Mouse (Mus musculus) cerebellum, adult 9-10 months (tissue): ENCODE measurements around the gene Cbr4.

Experiments used
- DNase-seq: peaks from one replicate; pipeline ENCODE4 v3.0.0; 2022

Gene Cbr4

DNA sequence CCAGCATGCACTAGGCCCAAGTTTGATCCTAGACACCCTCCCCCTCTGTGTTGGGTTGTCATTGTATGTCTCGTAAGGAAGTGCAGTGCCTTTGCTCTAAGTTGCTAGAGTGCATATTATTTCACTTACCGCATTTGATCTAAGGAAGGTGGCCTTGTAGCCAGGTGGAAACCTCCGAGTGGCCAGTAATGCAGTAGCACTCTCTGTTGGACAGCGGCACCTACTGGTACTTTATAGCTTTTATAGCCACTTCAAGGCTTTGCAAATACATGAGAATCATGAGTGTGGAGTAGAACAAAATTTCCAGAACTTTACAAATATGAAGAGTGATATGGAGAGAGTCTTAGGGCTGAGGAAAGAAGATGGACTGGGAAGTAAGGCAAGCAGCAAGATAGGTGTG is 11.5 kb downstream of the Cbr4 start:
- no peak for DNase-seq

DNA sequence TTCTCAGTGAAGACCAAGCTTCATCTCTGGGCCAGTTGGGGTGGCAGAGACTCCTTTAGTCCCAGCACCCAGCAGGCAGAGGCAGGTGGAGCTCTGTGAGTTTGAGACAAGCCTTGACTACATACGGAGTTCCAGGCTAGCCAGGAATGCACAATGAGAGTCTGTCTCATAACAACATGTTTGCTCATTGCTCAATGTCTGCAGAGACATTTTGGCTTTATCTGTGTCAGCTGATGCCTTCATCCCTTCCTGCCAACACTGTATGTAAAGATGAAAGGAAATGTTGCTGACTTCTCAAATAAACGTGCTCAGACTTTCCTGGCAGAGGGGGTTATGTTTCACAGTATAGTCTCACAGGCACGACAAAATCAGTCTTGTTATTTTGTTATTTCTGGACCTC is 13.4 kb downstream of the Cbr4 start:
- DNase-seq, result no peak

DNA sequence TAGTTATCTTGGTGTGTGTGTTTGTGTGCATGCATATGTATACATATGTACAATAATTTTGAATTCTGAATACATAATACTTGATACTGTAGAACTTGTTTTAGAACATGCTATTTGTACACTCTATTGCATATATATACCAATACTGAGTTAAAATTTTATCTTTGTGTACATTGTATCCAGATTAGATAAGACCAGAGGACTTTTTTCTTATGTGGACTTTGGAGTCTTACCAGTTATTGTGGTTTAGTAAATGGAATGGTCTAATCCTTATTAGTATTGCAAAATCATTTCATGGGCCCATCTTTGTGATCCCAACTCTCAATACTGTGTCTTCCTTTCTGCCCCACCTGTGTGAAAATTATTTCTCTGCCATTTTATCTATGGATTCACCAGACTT is 14.7 kb downstream of the Cbr4 start:
- DNase-seq, result no peak

DNA sequence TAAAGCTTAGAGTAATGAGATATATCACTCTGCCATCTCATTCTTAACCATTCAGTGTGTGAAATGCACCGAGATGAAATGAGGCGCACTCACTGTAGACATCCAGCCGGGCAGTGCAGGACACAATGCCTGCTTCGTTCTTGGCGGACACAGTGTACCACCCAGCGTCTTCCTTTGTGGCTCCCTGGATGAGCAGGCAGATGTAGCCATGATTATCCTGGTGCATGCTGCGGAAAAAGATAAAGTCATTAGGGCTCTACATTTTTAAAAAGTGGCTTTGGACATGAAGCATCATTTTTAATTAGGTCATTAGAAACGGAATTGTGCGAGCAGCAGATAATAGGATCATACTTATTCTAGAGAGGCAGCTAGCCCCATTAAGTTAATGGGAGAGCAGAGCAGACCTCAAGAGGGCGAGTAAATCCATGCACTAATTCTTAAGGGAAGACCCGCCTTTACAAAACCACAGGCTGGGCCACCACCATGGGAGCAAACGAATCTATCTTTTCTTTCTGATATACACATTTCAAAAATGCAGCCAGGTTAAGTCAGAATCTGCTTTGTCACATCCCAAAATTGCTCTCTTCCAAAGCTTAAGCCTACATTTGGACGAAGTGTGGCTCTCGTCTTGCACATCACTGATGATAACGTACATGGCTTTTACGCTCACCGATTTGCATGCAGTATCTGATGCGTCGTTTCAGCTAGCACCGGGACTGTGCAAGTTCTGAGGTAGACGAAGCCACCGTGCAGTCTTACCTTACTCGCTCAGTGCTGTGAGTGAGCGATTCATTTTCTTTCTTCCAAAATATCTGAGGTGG is 27.8 kb downstream of the Cbr4 start:
- DNase-seq, result no peak

DNA sequence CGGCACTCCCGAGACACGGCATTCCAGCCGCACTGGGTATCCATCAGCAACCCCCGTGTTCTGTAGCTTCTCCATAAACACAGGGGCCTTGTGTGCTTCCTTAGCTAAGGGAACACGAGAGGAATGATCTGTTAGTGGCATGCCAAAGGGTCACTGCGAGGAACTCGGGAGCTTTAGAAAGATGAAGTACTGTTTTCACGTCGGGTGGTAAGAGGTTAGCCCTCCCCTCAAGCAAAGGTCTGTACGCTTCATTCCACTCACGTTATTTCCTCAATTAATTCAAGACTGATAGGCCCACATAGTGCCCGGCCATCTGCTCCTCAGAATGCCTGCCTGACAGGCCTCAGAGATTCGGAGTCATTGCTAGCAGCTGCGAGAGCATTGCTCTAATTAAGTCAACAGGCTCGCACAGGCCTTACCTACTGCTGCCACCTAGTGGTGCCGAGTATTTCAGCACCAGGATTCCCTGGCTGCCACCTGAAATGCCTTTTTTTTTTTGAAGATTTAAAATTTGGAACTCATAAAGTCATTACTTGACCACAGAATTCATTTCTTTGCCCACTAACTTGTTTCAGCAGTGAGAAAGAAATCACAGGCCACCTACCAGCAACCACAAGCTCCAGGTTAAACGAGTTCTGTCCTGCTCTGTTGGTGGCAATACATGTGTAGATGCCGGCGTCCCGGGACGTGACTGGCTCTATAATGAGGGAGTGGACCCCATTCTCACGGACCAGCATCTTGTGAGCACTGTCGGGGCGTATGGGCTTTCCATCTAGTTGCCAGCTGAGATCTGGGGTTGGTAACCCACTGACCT is 28.6 kb downstream of the Cbr4 start:
- peak; percentile 85 for DNase-seq

DNA sequence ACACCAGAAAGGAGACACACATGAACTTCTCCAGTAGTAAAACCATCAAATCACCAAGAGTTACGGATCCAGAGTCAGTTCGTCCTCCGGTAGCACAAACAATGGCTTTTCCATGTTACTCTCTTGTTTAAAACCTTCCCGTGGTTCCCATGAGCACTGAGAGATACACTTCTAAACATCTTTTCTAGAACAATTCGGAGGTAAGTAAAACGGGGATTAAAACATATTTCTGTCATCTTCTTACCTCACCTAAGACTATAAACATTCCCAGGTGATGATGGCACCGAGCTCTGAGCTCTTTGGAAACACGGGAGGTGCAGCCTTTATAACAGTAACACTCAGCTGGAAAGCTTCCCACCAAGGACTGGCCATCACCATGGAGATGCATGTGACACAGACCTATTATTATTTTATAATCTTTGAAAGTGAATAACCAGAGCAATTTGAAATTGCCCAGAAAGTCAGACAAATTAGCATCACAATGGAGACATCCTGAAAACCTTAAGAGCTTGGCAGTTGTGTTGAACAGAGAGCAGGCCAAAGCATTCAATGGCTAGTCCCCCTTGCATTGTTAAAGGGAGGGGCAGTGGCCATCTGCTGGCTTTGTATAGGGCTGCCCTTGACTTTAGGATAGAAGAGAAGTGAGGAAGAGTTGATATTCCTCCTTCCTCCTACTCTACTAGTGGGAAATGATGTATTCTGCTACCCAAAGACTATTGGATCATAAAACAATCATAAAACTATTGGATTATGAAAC is 29.4 kb downstream of the Cbr4 start:
- DNase-seq, result no peak

DNA sequence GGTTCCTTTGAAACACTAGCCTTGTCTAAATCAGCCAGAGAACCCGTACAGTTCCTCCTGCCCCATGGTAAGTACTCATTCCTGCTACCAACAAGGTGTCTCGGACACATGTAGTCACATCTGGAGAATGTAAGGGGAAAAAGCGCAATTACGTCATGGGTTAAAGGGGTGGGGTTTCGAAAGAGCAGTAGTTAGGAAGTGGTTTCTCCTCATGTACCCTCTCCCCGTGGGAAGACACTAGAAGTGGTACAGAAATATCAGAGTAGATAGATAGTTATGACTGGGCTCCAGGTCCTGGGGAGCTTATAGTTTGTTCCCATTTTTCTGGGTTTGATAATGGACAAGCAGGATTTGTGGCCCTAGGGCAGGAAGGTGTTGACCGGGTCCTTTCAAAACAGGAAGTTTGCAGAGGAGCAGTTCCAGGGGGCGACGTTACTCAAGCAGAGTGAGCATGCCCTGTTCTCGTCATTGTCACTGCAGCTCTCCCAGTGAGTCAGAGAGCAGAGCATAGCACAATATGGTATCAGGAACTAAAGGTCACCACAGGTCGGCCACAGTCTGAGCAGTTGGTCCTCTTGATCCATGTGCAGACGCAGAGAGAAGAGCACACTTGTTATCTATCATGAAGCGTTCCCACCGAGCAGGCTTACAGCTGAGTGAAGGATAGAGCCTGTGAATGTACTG is 30.1 kb downstream of the Cbr4 start:
- DNase-seq, result no peak

DNA sequence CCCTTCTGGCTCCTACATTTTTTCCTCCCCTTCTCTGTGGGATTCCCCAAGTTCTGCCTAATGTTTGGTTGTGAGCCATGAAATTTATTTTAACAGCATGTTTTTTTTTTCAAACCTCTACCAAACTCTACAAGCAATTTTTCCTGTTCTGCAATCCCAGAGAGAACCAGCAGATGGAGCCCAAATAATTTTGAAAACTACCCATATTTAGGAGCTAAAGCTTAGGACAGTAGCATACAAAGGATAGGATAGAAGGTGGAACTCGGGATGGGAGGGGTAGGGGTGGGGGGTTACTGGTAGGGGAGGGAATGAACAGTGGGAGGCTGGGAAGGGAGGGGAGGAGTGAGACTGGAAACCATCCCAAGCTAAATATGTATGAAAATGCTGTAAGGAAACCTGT is 34.6 kb downstream of the Cbr4 start:
- peak; percentile 14 for DNase-seq

DNA sequence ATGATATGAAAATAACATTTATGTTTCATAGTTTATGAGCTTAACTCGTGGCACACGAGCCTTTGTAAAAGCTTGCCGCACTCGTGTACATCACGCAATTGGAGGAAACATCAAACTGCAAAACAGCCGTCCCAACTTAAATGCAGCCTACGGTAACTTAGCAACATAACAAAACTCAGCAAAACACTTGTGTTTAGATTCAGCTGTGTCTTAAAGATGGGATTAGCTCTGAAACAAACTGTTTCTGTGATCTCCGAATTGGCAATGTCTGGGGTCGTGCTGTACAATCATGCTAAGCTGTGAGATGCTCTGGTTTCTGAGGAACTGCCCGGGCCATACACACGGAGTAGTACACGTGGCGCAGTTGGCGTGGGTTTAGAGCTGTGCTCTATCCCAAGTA is 39.5 kb downstream of the Cbr4 start:
- no peak for DNase-seq

DNA sequence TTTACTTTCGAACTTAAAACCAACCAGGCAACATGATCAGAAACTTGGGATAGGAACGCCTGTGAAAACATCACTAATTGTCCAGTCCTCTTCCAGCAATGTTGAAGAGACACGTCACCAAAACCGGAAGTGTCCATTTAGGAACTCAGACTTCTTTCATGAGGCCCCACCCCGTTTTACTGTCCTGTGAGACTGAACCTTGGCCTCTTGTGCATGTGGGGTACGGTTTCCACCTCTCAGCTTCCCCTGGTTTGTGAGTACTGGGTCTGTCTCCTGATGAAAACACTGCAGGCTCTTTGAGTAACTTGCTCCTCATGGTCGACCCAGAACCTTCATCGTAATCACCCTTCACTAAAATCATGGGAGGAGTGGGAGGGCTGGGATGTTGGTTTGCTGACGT is 40.7 kb downstream of the Cbr4 start:
- no peak for DNase-seq

DNA sequence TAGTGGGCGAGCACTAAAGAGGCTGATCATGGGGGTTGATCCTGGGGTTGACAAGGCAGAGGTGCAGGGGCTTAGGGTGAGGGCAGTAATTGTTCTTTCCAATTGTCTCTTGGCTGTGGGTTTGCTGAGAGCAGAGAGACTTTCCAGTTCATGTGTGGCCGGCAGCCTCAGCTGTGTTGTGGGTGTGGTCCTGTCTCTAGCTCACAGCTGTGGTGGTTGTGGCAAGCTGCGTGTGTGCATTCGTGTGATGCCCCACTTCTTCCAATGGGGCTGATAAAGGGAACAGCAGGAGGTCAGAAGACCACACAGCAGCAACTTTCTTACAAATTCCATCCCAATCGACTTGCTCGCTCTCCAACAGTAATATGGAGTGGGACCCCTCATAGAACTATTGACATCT is 41.1 kb downstream of the Cbr4 start:
- no peak for DNase-seq

DNA sequence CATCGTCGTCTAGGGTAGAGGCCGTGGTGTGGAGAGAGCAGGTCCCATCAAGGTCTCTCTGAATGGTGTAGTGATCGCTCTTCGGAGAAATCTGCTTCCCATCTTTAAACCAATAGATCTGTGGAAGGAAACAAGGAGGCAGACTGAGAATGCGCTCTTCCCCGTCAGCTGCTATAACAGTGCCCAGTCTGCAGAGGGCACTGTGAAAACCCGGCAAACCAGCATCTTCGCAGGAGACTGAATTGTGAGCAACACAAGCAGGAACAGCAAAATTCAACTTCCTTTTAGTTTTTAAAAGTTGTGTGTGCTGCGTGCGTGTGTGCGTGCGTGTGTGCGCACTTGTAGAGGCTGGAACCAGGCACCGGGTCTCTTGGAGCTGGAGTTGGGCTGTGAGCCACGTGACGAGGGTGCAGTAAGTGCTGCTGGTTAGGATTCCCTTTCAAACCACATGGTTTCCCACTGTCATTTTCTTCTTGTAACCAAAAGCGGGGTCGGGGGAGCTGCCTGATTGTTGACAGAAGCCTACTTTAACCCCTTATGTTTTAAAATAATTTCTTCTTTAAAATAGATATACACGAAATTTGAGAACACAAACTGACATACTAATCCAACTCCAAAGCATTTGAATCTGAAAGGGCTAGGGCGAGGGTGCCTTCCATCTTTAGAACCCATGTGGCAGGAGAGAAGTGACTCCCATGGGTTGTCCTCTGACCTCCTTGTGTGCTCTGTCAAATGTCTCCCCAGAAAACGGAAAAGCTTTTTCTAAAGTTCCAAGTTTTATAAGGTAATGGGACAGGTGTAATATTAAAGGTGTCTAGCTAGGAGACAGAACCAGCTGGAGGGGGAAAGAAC is 44.6 kb downstream of the Cbr4 start:
- DNase-seq, result no peak

DNA sequence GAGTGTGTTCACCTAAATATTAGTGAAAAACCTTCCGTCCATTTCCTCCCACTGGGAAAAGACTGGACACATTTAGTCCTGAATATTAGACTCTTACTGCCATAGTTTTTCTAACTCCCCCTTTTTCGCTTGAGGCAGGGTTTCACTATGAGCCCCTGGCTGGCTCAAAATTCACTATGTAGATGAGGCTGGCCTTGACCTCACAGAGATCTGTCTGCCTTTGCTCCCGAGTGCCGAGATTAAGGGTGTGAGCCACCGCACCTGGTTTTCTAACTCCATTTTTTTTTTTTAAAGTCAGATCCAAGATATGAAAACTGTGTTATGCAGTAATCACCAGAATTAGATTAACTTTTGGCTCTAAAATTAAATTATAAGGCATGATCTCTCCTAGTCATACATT is 45.3 kb downstream of the Cbr4 start:
- no peak for DNase-seq

DNA sequence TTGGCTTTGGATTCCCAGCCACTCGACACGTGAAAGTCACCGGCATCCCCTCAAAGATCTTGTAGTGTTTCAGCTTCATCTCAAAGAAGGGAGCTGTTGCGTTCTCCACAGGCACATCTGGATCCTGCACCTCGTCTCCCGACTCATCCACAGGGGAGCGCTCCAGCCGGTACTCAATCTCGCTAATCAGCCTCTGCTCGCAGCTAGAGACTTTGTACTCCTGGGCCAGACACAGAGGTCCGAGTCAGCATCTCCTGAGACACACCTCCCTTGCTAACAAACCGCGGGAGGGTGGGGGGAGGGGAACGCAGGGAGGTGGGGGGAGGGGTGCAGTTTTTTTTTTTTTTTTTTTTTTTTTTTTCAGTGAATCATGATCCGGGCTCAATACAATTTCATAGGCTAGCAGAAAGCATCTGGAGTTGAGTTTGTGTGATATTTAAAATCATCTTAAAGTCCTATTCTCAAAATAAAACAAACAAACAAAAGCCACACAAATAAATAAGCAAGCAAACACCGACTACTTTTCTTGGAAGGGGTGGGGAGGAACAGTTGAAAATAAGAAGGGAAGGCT is 45.9 kb downstream of the Cbr4 start:
- no peak for DNase-seq

DNA sequence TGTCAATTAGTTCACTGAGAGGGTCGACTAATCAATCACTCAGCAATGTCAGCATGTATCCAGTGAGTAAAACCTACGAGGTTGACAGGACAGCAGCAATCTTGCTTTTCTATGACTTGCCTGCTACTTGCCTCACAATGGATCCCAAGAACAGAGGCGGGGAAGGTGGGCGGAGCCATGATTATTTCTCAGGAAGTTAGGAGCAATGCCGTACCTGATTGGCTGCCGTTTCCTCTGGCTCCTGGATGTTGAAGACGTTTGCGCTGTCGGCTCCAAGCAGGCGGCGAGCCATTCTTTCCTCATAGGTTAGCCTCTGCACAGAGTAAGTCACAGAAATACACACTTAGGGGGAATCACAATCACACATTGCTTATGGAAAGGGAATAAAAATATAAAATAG is 47.9 kb downstream of the Cbr4 start:
- DNase-seq, result no peak

DNA sequence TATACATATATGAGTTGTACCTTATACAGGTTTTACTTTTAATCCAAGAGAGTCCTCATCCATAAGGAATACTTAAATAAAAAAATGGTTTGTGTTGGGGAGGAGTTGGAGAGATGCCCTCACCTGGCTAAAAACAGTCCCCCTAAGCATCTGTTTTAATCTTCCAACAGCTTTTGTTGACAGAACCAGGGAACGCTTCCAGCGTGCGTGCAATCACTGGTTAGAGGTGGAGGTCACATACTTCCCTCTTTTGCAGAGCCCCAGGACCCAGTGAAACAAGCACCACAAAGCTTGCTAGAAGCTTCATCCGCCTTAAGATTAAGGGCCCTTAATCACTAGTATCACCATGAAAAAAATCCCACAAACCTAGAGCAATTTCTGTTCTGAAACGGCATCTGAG is 49.9 kb downstream of the Cbr4 start:
- no peak for DNase-seq

DNA sequence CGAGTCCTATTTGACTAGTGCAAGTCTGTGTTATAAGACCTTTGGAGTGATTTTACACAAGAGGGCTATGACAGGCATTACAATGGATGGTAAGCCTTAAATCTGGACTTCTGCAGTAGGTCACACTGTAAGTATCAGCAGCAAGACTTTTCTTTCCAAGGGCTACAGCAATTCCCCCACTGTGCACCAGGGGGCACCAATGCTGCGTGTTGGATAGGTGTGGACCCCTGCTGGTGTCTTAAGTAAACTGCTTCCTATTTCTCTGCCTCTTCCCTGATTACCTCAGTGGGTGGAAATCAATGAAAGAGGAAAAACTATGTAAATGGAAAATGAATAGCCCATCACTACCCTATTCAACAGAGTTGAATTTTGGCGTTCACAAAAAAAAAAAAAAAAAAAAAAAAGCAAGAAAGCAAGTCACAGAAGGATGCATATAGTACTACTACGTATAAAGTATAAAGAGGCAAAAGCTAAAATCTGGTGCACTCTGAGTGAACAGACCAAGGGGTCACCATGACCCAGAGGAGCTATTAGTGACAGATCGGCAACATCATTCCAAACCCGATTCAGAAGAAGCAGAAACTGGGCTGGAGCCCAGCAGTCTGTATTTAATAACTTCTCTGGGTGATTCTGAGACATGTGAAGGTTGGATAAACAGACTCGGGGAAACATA is 52.4 kb downstream of the Cbr4 start:
- peak; percentile 56 for DNase-seq

DNA sequence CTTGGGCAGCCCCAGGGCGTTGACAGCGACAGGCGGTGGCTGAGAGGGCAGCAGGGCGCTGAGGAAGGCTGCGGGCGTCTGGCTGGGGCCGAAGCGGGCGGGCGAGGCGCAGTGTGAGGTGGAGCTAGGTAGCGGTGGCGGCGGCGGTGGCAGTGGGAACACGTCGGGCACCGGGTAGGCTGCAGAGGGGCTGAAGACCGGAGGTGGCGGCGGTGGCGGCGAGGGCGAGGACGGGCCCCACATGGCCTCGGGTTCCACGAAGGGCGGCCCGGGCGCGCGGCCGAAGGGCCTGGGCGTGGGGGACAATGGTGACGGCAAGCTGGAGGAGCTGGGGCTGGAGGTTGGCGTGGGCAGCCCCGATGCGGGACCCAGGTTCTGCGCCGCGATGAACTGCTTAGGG is 62.1 kb downstream of the Cbr4 start:
- DNase-seq, result no peak

DNA sequence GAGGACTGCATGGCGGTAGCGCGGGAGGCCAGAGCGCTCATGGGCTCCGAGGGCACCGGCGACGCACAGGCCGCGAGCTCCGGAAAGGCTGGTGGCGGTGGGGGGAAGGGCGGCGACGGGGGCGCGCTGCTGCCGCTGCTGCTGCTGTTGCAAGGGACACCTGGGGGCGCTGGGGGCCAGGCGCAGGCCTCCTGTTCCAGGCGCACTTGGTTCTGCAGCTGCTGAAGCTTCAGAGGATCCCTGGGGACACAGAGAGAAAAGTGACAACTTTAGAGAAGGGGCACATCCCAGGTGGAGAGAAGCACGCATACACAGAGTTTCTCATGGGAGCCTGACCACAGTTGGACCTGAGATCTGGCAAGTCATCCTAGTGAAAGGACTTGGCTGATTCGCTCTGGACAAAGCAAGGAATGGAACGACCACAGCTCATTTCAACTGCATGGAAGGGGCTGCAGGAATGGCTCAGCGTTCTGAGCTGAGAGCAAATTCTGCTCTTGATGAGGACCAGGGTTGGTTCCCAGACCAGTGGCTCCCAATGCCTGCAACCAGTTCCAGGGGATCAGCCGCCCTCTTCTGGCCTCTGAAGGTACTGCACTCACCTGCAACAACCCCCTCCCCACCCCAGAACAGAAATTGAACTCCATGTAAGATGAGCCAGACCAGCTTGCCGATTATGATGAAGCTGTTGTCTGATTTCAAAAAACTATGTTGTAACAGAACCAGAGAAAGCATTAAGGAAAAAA is 62.6 kb downstream of the Cbr4 start:
- DNase-seq, result no peak

DNA sequence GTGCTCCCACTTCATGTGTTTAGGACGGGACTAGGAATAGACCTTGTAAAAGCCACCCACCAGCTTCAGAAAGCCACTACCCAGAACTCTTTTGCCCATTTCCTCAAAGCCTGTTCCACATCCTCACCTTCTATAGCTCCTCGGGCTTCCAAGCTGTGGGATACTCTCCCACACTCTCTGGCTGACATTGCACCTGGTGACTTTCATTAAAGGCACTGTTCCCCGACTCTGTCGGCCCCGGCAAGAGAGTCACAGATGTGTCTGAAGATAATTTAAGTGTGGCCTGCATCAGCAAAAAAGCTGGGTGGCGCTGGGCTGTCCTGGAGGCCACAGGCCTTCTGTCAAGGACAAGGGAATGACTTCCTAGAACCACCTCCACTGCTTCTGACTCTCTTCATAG is 64.7 kb downstream of the Cbr4 start:
- DNase-seq, result no peak
